Mouse (Mus musculus) liver, postnatal 0 days (tissue): ENCODE measurements at regions not wholly inside any gene's neighbourhood (a gene's known extent, or its start where the extent isn't known, plus 50 kb on each side); places are given as distances from the start of the nearest gene placed in this dataset.

Experiments used
- CTCF ChIP-seq: sonication (generic); IDR thresholded peaks from 2 replicates; pipeline ENCODE4 v1.5.1; 2016; ENCODE audit warnings: antibody characterized with exemption, low read depth
- EP300 ChIP-seq: IDR thresholded peaks from 2 replicates; pipeline ENCODE4 v1.6.1; 2016; ENCODE audit warnings: antibody characterized with exemption, low read depth, mild to moderate bottlenecking

- TF ChIP-seq CTCF (no peak), EP300 (no peak)
Measured at GRCm38 (mm10) chr1:186455177-186455660, 250.6 kb downstream of the Tgfb2 start.
